Mouse (Mus musculus): ENCODE measurements around the gene 1600002K03Rik.

DNA sequence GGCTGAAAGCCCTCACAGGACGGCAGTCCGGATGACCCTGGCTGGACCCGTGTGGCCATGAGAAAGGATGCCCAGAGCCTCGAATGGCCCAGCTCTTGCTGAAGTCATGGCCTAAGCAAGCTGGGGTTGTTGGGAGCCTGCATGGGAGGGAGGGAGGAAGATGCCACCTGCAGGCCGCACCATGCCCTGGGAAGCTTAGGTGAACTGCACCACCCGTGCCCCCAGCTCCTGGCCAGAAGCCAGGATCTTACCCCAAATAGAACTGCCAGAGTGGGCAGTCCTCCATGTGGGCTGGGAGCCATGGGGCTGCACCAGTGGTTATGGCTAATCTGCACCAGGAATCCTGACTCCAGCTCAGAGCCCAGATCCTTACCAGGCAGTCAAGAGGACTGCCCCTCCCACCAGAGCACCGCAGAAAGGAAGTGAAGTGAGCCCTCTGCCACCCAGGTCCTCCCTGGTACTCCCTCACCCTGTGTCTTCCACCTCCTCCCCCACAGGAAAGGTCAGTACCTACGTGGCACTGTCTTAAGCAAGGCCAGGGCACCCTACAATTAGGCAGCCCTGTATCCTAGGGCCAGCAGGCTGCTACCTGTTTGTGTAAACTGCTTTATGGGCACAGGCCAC, 39.4 kb upstream of the 1600002K03Rik start:
- TF ChIP-seq POLR2A (IDR thresholded peaks at IDR 0.05; ENCODE audit: insufficient read depth, low read length) = no peak
- TF ChIP-seq EP300 (IDR thresholded peaks at IDR 0.05; ENCODE audit: insufficient read depth, low read depth, low read length) = no peak

Data from ES-Bruce4 (cell line).